Mouse (Mus musculus) G1E (cell line): ENCODE results near the gene Morn1. TPM values are rescaled to one million over a fixed set of nuclear protein-coding genes. Genes with fewer than 3 reads are reported as not detected.
A peak's percentile ranks its signal among the peaks of the same experiment; 100 is the strongest.
"Not testable (repeated sequence)": the region's sequence is repeated elsewhere in the genome, so short reads cannot be mapped to it uniquely, and the experiment has no call there.

Source experiments
- ATAC-seq: 2 replicates; pipeline ENCODE4 v1.8.0; 2016; ENCODE audit warnings: mild to moderate bottlenecking; ENCODE audit not compliant: insufficient number of reproducible peaks, poor library complexity, low FRiP score, severe bottlenecking; ENCODE audit errors: extremely low read depth
- DNase-seq: peaks from one replicate; pipeline ENCODE4 v3.0.0; 2012; ENCODE audit warnings: low spot score
- H3K27me3 ChIP-seq: 2 replicates; pipeline ENCODE4 v1.6.1; 2012; ENCODE audit warnings: mild to moderate bottlenecking, low read length, inconsistent platforms; ENCODE audit not compliant: insufficient read depth
- H3K36me3 ChIP-seq: replicated peaks from 2 replicates; pipeline ENCODE3; 2012; ENCODE audit warnings: mild to moderate bottlenecking, inconsistent platforms
- H3K4me1 ChIP-seq: 2 replicates; pipeline ENCODE4 v1.6.1; 2012; ENCODE audit warnings: low read depth, low read length, inconsistent platforms, mixed read lengths; ENCODE audit not compliant: insufficient read depth
- H3K4me3 ChIP-seq: 2 replicates; pipeline ENCODE4 v1.5.1; 2012; ENCODE audit warnings: low read depth, mild to moderate bottlenecking, inconsistent platforms, low read length, moderate library complexity, mixed read lengths
- H3K9me3 ChIP-seq: replicated peaks from 2 replicates; pipeline ENCODE4 v1.6.1; 2012; ENCODE audit warnings: inconsistent platforms
- CTCF ChIP-seq: IDR thresholded peaks from 2 replicates; pipeline ENCODE4 v1.5.1; 2012; ENCODE audit warnings: low read depth, low read length, inconsistent platforms, mixed read lengths
- GATA1 ChIP-seq: IDR thresholded peaks from 2 replicates; pipeline ENCODE4 v1.6.1; 2012; ENCODE audit warnings: borderline replicate concordance, low read length, inconsistent platforms, mixed read lengths
- GATA2 ChIP-seq: IDR thresholded peaks from 2 replicates; pipeline ENCODE4 v1.6.1; 2012; ENCODE audit warnings: low read depth, low read length, inconsistent platforms, borderline replicate concordance
- POLR2AphosphoS5 ChIP-seq: IDR thresholded peaks from 2 replicates; pipeline ENCODE4 v1.6.1; 2012; ENCODE audit warnings: low read depth, low read length, inconsistent platforms; ENCODE audit not compliant: insufficient replicate concordance
- TAL1 ChIP-seq: conservative IDR thresholded peaks from 2 replicates; pipeline ENCODE4 v1.6.1; 2012; ENCODE audit warnings: low read depth, low read length, inconsistent platforms, mixed read lengths
- polyA plus RNA-seq: library from polyadenylated mRNA; stranded (reverse); fragments of >175 nt; gene quantifications from 2 replicates; pipeline ENCODE4 v1.2.3, GENCODE M21; 2012
- total RNA-seq, 2 experiments: library from RNA; stranded (forward) in 1 of 2; stranded (reverse) in 1 of 2; fragments of 200-1000 nt in 1 of 2; fragments of >200 nt in 1 of 2; fragmentation: Nextera tagmentation in 1 of 2; gene quantifications; 2 replicates each; pipeline ENCODE4 v1.2.3; 2014 to 2017

Morn1 gene
- total and polyA plus RNA-seq, 3 experiments: 2.3 to 5.3 (median 2.9) TPM

- ATAC-seq (no peak), DNase-seq (no peak)
- Histone ChIP-seq H3K4me1 (peaks cover 42% of the 10 kb centered on the region), H3K27me3 (no peaks in the 10 kb centered on the region), H3K36me3 (peaks cover 94% of the 10 kb centered on the region), H3K9me3 (no peaks in the 10 kb centered on the region), H3K4me3 (no peak overlapping the region)
- TF ChIP-seq CTCF (no peak), GATA2 (no peak)
These were observed 9.7 kb upstream of the Morn1 start for GRCm38 (mm10) chr4:155076677-155077076.

DNA sequence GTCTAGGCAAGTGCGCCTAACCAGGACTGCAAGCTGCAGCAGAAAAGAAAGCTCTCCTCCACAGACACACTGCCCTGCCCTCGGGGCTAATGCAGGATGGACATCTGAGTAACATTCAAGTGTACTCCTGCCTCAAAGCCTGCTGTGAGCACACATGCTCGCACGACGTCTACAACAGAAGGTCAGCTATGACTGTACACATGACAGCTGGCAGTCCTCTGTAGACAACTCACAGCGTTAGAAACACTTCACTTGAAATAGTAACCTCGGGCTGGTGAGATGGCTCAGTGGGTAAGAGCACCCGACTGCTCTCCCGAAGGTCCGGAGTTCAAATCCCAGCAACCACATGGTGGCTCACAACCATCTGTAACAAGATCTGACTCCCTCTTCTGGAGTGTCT lies 7.6 kb upstream of the Morn1 start:
- Histone ChIP-seq H3K4me1 (peaks cover 50% of the 10 kb centered on the region), H3K36me3 (peaks cover 94% of the 10 kb centered on the region)
- ATAC-seq, H3K9me3 ChIP-seq, H3K27me3 ChIP-seq, H3K4me3 ChIP-seq, DNase-seq: not testable (repeated sequence)

DNA sequence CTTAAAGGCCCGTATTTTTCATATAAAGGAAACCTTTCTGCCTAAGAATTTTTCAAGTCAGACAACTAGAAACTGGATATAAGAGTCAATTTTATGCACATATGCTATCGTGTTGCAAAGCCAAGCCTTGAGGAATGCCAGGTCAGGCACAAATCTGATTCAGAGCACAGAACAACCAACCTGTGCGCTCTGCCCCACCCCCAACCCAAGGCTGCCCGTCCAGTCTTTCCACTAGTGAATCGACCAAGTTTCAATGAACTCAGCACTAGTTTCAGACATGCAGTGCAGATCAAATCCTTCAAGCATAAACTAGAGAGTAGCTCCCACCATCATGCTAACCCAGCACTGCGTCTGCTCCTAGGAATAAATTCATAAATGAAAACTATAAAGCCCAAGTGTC lies 6.7 kb upstream of the Morn1 start:
- ATAC-seq (no peak), DNase-seq (no peak)
- H3K36me3 ChIP-seq: peaks cover 93% of the 10 kb centered on the region
- H3K4me3 ChIP-seq: no peak overlapping the region
- TF ChIP-seq TAL1 (no peak), GATA2 (no peak)
- H3K4me1 ChIP-seq: peaks cover 56% of the 10 kb centered on the region
- no peaks in the 10 kb centered on the region for H3K9me3 ChIP-seq
- H3K27me3 ChIP-seq: no peaks in the 10 kb centered on the region

DNA sequence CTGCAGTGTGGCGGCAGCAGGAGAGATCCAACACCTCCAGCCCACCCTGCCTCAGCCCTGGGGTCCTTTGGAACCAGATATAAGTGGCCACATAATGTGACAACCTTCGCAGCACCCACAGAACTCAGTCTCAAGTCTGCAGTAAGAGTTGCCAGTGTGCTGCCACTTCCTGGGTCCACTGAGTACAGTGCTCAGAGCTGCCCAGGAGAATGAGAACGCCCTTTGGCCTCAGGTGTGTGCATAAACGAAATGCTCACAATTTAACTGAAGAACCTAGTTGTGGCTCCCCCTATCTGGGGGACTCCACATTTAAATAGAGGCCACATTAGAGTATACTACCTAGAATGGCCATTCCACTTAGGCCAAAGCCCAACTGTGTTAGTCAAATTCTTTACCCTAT lies 2.8 kb upstream of the Morn1 start:
- ATAC-seq: no peak
- H3K36me3 ChIP-seq: peaks cover 69% of the 10 kb centered on the region

GRCm38 (mm10) chr4:155084351-155084750 lies 2.0 kb upstream of the Morn1 start:
- no peak for DNase-seq
- peaks cover 64% of the 10 kb centered on the region for H3K4me1 ChIP-seq
- no peak for ATAC-seq
- peaks cover 70% of the 10 kb centered on the region for H3K36me3 ChIP-seq
- peak overlapping the region; percentile 76; the same call in 1 of the 2 replicates for H3K4me3 ChIP-seq
- TF ChIP-seq TAL1 (no peak), CTCF (no peak), GATA2 (no peak), GATA1 (no peak), POLR2AphosphoS5 (no peak)
- H3K27me3 ChIP-seq: no peaks in the 10 kb centered on the region
- H3K9me3 ChIP-seq: no peaks in the 10 kb centered on the region

More for the DNA sequence above, 2.8 kb upstream of the Morn1 start:
- no peak for DNase-seq
- TF ChIP-seq POLR2AphosphoS5: no peak
- TF ChIP-seq CTCF: no peak
- no peak for TF ChIP-seq GATA1
- TF ChIP-seq GATA2: no peak
- no peak for TF ChIP-seq TAL1
- no peaks in the 10 kb centered on the region for H3K9me3 ChIP-seq
- no peaks in the 10 kb centered on the region for H3K27me3 ChIP-seq
- H3K4me3 ChIP-seq: peak overlapping the region; percentile 31; the same call in 1 of the 2 replicates
- peaks cover 65% of the 10 kb centered on the region for H3K4me1 ChIP-seq

GRCm38 (mm10) chr4:155085206-155086107 lies 920 bp upstream of the Morn1 start:
- H3K4me1 ChIP-seq: peaks cover 57% of the 10 kb centered on the region

More at GRCm38 (mm10) chr4:155085206-155086107, 920 bp upstream of the Morn1 start:
- peak; percentile 81 for DNase-seq
- H3K27me3 ChIP-seq: no peaks in the 10 kb centered on the region
- H3K36me3 ChIP-seq: peaks cover 68% of the 10 kb centered on the region
- no peak for TF ChIP-seq GATA2
- no peak for TF ChIP-seq CTCF
- TF ChIP-seq GATA1: no peak
- TF ChIP-seq POLR2AphosphoS5: no peak
- no peak for TF ChIP-seq TAL1
- 0 out of 2 replicates have a peak, but pooled peaks have one; percentile 5 for ATAC-seq
- H3K9me3 ChIP-seq: no peaks in the 10 kb centered on the region
- H3K4me3 ChIP-seq: peak overlapping the region; percentile 76
